Mouse (Mus musculus) midbrain, embryonic 11.5 days (tissue): ENCODE data around the gene Krt77. TPM values are rescaled to one million over a fixed set of nuclear protein-coding genes. Genes with fewer than 3 reads are reported as not detected.
A peak's percentile ranks its signal among the peaks of the same experiment; 100 is the strongest.

Source experiments
- ATAC-seq: fragments of 200-750 bp; cut with Nextera tagmentation; 2 replicates; pipeline ENCODE4 v1.8.0; 2017; ENCODE audit warnings: moderate TSS enrichment, moderate library complexity; ENCODE audit not compliant: low FRiP score
- DNase-seq: peaks from one replicate; pipeline ENCODE4 v3.0.0; 2015; ENCODE audit warnings: low spot score; ENCODE audit errors: missing footprints
- H3K27ac ChIP-seq: fragments of 300-500 bp; sonication (generic); 2 replicates; pipeline ENCODE4 v1.5.1; 2014; ENCODE audit warnings: low read depth, low read length
- H3K27me3 ChIP-seq: fragments of 300-500 bp; sonication (generic); 2 replicates; pipeline ENCODE4 v1.6.1; 2014; ENCODE audit warnings: mild to moderate bottlenecking, low read length, moderate library complexity, mixed read lengths; ENCODE audit not compliant: control insufficient read depth, insufficient read depth
- H3K36me3 ChIP-seq: fragments of 300-500 bp; sonication (generic); 2 replicates; pipeline ENCODE4 v1.6.1; 2014; ENCODE audit warnings: mild to moderate bottlenecking, low read length, moderate library complexity, mixed read lengths; ENCODE audit not compliant: control insufficient read depth, insufficient read depth
- H3K4me1 ChIP-seq: fragments of 300-500 bp; sonication (generic); 2 replicates; pipeline ENCODE4 v1.6.1; 2014; ENCODE audit warnings: low read length; ENCODE audit not compliant: control insufficient read depth, insufficient read depth
- H3K4me2 ChIP-seq: fragments of 300-500 bp; sonication (generic); 2 replicates; pipeline ENCODE4 v1.6.1; 2014; ENCODE audit warnings: mild to moderate bottlenecking, moderate library complexity
- H3K4me3 ChIP-seq: fragments of 300-500 bp; sonication (generic); 2 replicates; pipeline ENCODE4 v1.5.1; 2014; ENCODE audit warnings: low read depth, low read length
- H3K9ac ChIP-seq: fragments of 300-500 bp; sonication (generic); 2 replicates; pipeline ENCODE4 v1.6.1; 2014; ENCODE audit warnings: low read length
- H3K9me3 ChIP-seq: fragments of 300-500 bp; sonication (generic); 2 replicates; pipeline ENCODE4 v1.6.1; 2016; ENCODE audit warnings: low read length; ENCODE audit not compliant: control insufficient read depth
- WGBS: fragments of 180-500 bp; shearing (Covaris S2); extraction: QIAGEN DNeasy Blood & Tissue Kit; methylation state at CpG from one replicate; pipeline ENCODE4 v1.1.7; 2014; 5-methylcytosine and 5-hydroxymethylcytosine counted together
- polyA plus RNA-seq: library from polyadenylated mRNA; unstranded; fragments of >200 nt; fragmentation: Nextera tagmentation; extraction: Ambion mirVana; gene quantifications from 2 replicates; pipeline ENCODE4 v1.2.1, GENCODE M21; 2014

Gene Krt77
- polyA plus RNA-seq, 1 experiment from 2014 or later, result not detected

DNA sequence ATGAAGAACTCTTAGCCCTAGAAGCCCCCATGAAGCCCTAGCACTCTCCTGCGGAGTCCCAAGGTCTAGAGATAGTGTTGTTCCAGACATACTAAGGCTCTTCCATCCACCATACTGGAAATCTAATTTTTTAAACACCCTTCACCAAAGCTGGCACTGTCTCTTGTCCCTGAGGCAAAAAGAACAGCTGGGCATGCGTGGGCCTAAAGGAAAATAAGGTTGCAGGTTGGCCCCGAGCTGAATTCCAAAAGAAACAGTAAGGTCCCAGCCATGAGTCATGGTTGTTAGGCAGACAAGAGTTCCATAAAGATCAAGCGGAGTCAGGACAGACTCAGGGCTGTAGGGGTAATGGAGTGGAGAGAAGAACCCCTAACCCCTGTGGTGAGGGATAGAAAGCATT lies 3.7 kb upstream of the Krt77 start:
- no peaks in the 10 kb centered on the region for H3K9me3 ChIP-seq
- H3K27me3 ChIP-seq, result no peaks in the 10 kb centered on the region
- no peaks in the 10 kb centered on the region for H3K4me1 ChIP-seq
- H3K4me3 ChIP-seq, result no peak overlapping the region
- no peak overlapping the region for H3K27ac ChIP-seq
- H3K4me2 ChIP-seq, result no peak overlapping the region
- H3K36me3 ChIP-seq, result no peaks in the 10 kb centered on the region
- no peak overlapping the region for H3K9ac ChIP-seq
- WGBS, result 59% methylated on average over 4 of the region's 4 CpGs
- no peak for DNase-seq
- ATAC-seq, result no peak

DNA sequence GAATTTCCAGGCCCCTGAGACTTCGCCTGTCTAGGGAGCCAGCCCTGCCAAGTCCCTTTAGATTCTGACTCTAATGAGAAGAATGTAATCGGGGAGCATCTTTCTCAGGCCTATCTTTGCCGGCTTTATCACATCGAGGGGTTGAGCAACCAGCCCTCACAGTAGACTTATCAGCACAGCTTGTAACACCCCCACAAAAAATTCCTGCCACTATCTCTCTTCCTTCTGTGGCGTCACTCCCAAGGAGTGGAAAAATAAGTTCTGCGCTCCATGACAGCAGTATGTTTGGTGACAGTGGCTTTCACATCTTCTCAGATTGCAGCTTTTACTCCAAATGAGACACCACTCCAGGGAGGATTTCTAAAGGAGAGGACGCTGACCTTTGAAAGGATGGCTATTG lies 2.8 kb downstream of the Krt77 start:
- Histone ChIP-seq H3K4me2 (no peak overlapping the region), H3K27ac (no peak overlapping the region), H3K4me1 (no peaks in the 10 kb centered on the region), H3K36me3 (no peaks in the 10 kb centered on the region), H3K27me3 (no peaks in the 10 kb centered on the region), H3K9me3 (no peaks in the 10 kb centered on the region), H3K4me3 (no peak overlapping the region), H3K9ac (no peak overlapping the region)
- 86% methylated on average over 7 of the region's 7 CpGs for WGBS
- ATAC-seq, result no peak
- no peak for DNase-seq

DNA sequence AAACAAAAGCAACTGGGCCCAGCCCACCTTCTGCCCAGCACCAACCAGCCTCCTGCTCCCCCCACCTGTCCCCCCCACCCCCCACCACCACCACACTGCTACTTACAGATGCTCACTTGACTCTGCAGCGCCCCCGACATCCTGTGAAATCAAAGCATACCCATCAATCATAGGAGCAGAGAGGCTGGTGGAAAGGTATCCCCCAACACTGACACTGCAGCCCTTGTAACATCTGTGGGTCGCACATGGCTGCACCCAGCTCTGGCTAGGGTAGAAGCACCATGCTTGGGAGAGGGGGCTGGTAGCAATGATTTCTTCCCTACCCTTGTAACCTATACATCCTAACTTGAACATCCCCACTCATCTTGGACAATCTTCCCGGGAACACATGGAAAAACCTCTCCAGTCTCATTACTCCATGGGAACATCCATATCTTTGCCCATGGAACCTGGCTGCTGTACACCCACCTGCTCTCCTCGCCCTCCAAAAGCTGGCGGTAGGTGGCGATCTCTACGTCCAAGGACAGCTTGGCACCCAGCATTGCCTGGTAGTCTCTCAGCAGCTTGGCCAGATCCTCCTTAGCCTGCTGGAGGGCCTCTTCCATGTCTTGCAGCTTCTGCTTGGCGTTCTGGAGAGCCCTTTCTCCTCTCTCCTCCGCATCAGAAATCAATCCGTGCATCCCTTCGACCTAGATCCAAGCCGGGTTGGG lies 8.9 kb downstream of the Krt77 start:
- Histone ChIP-seq H3K9ac (no peak overlapping the region), H3K4me2 (peak overlapping the region; percentile 83), H3K9me3 (no peaks in the 10 kb centered on the region), H3K4me3 (no peak overlapping the region; the same call in 1 of the 2 replicates), H3K36me3 (no peaks in the 10 kb centered on the region), H3K4me1 (peaks cover 6% of the 10 kb centered on the region; the same call in 1 of the 2 replicates), H3K27me3 (peaks cover 10% of the 10 kb centered on the region), H3K27ac (no peak overlapping the region)
- 60% methylated on average over 13 of the region's 13 CpGs for WGBS
- DNase-seq, result peak; percentile 84
- no peak for ATAC-seq

GRCm38 (mm10) chr15:101859735-101860170 lies 9.8 kb downstream of the Krt77 start:
- peak overlapping the region; percentile 83 for H3K4me2 ChIP-seq
- ATAC-seq, result no peak
- H3K36me3 ChIP-seq, result no peaks in the 10 kb centered on the region
- H3K27me3 ChIP-seq, result peaks cover 10% of the 10 kb centered on the region
- DNase-seq, result peak; percentile 95
- H3K4me3 ChIP-seq, result peak overlapping the region; percentile 41
- H3K4me1 ChIP-seq, result peaks cover 6% of the 10 kb centered on the region; the same call in 1 of the 2 replicates
- under 1% methylated on average over 33 of the region's 33 CpGs for WGBS
- H3K9me3 ChIP-seq, result no peaks in the 10 kb centered on the region
- no peak overlapping the region for H3K27ac ChIP-seq
- H3K9ac ChIP-seq, result peak overlapping the region; percentile 66

GRCm38 (mm10) chr15:101858673-101859425 lies 10.7 kb downstream of the Krt77 start:
- DNase-seq (peak; percentile 88), ATAC-seq (no peak)
- H3K9me3 ChIP-seq, result no peaks in the 10 kb centered on the region
- 7% methylated on average over 11 of the region's 11 CpGs for WGBS
- H3K36me3 ChIP-seq, result no peaks in the 10 kb centered on the region
- no peak overlapping the region for H3K9ac ChIP-seq
- H3K27ac ChIP-seq, result no peak overlapping the region
- peaks cover 9% of the 10 kb centered on the region; the same call in 1 of the 2 replicates for H3K4me1 ChIP-seq
- peak overlapping the region; percentile 83 for H3K4me2 ChIP-seq
- no peak overlapping the region for H3K4me3 ChIP-seq
- peaks cover 10% of the 10 kb centered on the region for H3K27me3 ChIP-seq

DNA sequence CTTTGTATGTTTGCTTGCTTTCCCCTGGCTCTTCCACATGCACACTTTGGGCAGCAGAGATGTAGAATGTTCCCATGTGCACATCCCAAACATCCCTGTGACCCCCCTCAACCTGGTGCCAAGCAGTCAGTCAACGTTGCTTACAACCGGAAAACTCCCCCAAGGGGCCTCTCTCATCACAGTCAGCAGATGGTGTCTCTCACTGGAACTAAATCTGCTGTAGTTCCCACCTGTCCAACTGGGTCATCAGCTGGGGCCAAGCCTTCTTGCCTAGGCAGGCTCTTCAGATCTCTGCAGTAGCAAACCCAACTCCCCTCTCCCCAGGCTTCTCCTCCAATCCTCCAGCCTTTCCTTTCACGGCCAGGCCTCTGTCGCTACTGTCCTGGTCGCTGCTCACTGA lies 12.8 kb downstream of the Krt77 start:
- ATAC-seq, result no peak
- WGBS, result 53% methylated on average over 5 of the region's 5 CpGs
- Histone ChIP-seq H3K27me3 (peaks cover 10% of the 10 kb centered on the region), H3K27ac (no peak overlapping the region), H3K4me3 (no peak overlapping the region), H3K4me1 (peaks cover 9% of the 10 kb centered on the region; the same call in 1 of the 2 replicates), H3K4me2 (no peak overlapping the region), H3K36me3 (no peaks in the 10 kb centered on the region), H3K9ac (no peak overlapping the region), H3K9me3 (no peaks in the 10 kb centered on the region)
- no peak for DNase-seq

GRCm38 (mm10) chr15:101855732-101856131 lies 13.8 kb downstream of the Krt77 start:
- no peak for ATAC-seq
- H3K27ac ChIP-seq, result no peak overlapping the region
- H3K9me3 ChIP-seq, result no peaks in the 10 kb centered on the region
- H3K4me3 ChIP-seq, result no peak overlapping the region
- H3K27me3 ChIP-seq, result peaks cover 10% of the 10 kb centered on the region
- no peak overlapping the region for H3K9ac ChIP-seq
- 78% methylated on average over 3 of the region's 3 CpGs for WGBS
- H3K4me2 ChIP-seq, result no peak overlapping the region
- H3K4me1 ChIP-seq, result peaks cover 9% of the 10 kb centered on the region; the same call in 1 of the 2 replicates
- no peaks in the 10 kb centered on the region for H3K36me3 ChIP-seq
- DNase-seq, result no peak

DNA sequence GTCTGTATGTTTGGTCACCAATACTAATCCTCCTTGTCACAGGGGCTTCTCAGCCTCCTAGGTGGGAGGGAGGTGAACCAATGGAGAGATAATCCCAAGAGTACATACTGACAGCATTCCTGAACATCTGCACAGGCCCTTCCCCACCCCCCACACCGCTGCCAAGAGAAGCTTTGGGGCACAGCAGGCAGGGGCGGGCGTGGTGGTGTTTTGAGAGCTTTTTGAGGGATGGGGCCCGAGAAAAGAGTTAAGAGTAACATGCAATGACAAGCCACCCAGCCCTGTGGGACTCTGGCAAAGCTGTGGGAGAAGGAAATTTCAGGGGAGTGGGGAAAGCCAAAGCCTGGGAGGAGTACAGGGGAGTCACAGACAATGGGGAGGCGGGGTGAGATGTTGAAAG lies 15.2 kb downstream of the Krt77 start:
- Histone ChIP-seq H3K27ac (no peak overlapping the region), H3K4me2 (no peak overlapping the region), H3K4me1 (peaks cover 6% of the 10 kb centered on the region; the same call in 1 of the 2 replicates), H3K9me3 (no peaks in the 10 kb centered on the region), H3K9ac (no peak overlapping the region), H3K36me3 (no peaks in the 10 kb centered on the region), H3K4me3 (no peak overlapping the region), H3K27me3 (peaks cover 7% of the 10 kb centered on the region)
- no peak for DNase-seq
- WGBS, result 7% methylated on average over 5 of the region's 5 CpGs
- ATAC-seq, result no peak

DNA sequence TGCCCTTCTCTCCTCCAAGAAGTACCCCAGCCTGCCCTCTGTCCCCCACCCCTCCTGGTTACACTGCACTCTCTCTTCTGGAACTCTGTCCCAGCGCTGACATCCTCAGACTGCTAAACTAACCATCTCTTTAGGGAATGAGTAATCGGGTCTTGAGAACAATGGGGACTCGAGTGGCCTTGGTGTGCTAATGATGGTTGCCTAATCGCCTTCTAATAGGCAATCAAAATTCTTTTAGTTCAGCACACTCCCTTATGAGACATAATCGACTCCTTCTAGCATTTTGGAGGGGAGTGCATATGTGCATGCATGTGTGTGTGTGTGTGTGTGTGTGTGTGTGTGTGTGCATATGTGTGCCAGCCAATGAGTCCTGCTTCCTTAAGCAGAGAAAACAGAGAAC lies 16.9 kb downstream of the Krt77 start:
- H3K27me3 ChIP-seq, result no peaks in the 10 kb centered on the region; the same call in 1 of the 2 replicates
- H3K4me1 ChIP-seq, result 0 out of 2 replicates have a peak, but pooled peaks cover 4% of the 10 kb centered on the region
- no peak overlapping the region for H3K4me3 ChIP-seq
- no peak overlapping the region for H3K27ac ChIP-seq
- ATAC-seq (no peak), DNase-seq (no peak)
- 45% methylated on average over 5 of the region's 5 CpGs for WGBS
- no peak overlapping the region for H3K4me2 ChIP-seq
- no peaks in the 10 kb centered on the region for H3K36me3 ChIP-seq
- no peaks in the 10 kb centered on the region for H3K9me3 ChIP-seq
- no peak overlapping the region for H3K9ac ChIP-seq
